Mouse (Mus musculus) CH12F3 (cell line): ENCODE measurements around the gene Rab5c.

Experiments used
- in situ Hi-C: fragments of 300-500 bp; cut with MboI; formaldehyde crosslinking; loops from 2 replicates; pipeline ENCODE4 v1.14.3; 2020; ENCODE audit warnings: low sequenced_read_pairs

The Rab5c gene

GRCm38 (mm10) chr11:100721776-100722492 lies 16.1 kb downstream of the Rab5c start:
- in situ Hi-C loops: no loop called here

- in situ Hi-C loops: no loop called here
Observed at GRCm38 (mm10) chr11:100721254-100721653, 16.8 kb downstream of the Rab5c start.

GRCm38 (mm10) chr11:100720345-100720744 lies 17.7 kb downstream of the Rab5c start:
- in situ Hi-C loops: no loop called here

- in situ Hi-C loops: no loop called here
Observed at GRCm38 (mm10) chr11:100719893-100720292, 18.1 kb downstream of the Rab5c start.

DNA sequence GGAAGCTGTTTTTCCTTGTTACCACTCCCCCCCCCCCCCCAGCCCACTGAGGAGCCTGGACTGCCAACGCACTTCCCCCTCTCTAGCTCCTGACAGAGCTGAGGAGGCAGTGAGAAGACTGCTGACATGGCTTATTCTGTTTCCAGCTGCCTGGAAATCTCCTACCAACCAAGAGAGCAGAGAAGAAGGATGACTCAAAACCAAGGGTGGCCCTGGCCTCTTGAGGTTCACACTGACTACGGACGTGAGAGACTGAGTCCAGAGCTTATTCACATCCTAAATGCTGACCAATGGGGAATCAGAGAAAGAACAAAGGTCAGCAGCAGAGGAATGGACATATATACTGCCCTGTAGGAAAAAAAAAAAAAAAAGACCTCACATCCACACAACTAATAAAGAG lies 18.7 kb downstream of the Rab5c start:
- in situ Hi-C loops: no loop called here

DNA sequence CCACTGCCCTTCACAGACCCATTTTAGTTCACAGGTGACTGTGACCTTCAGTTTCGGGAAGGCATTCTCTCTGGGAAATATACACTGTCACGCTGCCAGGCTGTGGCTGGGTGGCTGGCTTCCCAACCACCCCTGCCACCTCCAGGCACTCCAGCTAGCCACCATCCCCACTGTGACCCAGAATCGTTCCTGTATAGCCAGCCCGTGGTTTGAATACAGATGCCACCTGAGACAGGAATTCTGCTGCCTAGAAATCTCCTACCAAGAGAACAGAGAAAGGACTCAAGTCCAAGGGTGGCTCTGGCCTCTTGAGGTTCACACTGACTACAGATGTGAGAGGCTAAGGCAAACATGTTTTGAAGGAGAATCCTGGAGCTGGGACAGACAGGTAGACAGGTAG lies 19.1 kb downstream of the Rab5c start:
- in situ Hi-C loops: no loop called here

- in situ Hi-C loops: no loop called here
Observed at GRCm38 (mm10) chr11:100718462-100718861, 19.6 kb downstream of the Rab5c start.

DNA sequence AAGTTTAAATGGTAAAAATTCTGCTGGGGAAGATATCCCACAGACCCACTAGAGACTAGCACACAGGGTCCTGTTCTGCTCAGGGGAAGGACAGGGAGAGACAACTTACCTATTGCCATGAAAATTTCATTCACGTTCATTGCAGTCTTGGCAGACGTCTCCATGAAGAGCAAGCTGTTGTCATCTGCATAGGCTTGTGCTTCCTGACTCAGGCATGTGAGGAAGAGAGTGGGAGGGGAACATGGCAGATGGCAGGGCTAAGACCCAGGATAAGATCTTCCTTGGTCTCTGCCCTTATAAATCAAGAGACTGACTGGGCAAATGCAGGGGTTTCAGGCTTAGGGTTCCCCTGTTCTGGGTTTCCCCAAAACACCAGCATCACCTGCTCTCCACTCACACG lies 21.4 kb downstream of the Rab5c start:
- in situ Hi-C loops: no loop called here

GRCm38 (mm10) chr11:100714948-100715347 lies 23.1 kb downstream of the Rab5c start:
- in situ Hi-C loops: no loop called here

GRCm38 (mm10) chr11:100714534-100714915 lies 23.5 kb downstream of the Rab5c start:
- in situ Hi-C loops: no loop called here

DNA sequence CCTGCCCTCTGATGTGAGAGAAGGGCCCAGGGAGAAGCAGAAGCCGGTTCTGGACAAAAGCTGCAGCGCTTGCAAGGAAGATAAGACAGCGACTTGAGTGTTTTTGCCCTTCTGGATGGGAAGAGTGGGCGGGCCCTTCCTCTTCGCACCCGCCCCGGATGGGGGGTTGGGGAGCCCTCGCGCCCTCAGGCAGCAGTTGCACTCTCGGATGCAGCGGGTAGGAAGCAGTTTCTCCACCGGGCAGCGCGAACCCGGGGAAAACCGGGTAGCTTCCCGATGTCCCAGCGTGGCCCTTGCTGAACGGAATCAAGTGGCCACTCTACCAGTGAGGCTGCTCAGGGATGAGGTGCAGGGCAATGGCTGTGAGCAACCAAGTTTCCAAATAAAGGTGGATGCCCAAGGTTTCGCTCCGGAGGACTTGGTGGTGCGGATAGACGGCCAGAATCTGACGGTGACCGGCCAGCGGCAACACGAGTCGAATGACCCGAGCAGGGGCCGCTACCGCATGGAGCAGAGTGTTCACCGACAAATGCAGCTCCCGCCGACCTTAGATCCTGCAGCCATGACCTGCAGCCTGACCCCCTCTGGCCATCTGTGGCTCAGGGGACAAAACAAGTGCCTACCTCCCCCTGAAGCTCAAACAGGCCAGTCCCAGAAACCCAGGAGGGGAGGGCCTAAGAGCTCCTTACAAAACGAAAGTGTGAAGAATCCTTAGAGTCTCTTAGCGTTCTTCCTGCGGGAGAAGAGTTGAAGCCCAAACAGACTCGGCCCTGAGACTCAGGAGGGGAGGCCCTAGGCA lies 24.1 kb downstream of the Rab5c start, which contains the start of gene Hspb9:
Gene Hspb9, plus strand, starts transcription at position 116 of the 799 bp plus-strand sequence.
- in situ Hi-C loops: no loop called here

DNA sequence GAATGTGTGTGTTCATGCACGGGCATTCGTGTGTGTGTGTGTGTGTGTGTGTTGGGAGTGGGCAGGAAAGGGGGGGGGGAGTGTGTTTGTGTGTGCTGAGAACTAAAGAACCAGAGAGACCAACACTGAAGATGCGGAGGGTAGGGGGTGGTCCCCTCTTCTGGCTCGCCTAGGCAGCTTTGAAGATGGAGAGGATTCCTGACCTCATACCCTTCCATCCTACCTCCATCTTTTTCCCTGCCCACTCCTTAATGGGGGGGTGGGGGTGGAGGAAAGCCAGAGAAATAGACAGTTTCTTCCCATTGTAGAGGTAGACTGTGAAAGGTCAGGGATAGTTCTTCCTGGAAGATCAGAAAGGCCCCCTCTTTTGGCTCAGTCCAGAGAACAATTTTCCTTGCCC lies 24.8 kb downstream of the Rab5c start:
- in situ Hi-C loops: no loop called here

DNA sequence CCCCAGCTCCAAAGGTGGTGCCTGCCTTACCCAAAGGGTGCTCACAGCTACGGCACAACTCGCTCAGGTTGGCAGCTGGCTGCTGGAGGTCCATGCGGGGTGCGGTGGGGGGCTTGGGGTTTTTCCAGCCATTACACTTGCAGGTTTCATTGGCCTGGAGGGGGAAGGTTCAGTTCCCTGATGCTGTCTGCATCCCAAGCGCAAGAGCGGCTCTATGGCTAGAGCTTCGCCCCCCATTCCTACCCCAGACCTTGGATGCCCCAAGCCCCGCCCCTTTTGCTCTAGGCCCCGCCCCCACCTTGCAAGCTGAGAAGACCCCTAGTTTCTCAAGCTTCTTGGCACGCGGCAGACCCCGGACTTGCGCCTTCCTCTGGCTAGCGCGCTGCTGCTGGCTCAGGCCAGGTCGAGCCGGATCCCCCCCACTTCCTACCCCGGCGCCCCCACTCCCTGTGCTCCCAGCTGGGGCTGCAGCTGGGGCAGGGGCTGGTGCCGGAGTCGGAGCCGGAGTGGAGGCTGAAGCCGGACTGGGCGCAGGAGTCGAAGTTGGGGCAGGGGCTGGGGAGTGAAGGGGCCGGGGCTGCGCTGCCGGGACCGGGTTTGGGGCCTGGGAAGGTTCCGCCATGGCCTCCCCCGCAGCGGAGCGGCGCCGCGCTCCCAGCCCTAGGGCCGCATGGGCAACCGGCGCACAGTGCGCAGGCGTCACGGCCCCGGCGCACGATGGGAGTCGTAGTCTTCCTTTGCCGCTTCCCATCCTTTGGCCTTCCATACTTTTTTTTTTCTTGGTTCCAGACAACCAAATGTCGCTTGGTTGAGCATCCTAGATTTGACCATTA lies 26.0 kb downstream of the Rab5c start, which contains the start of gene Kat2a:
Gene Kat2a, minus strand, starts transcription at position 683 of the 833 bp plus-strand sequence.
- in situ Hi-C loops: no loop called here

DNA sequence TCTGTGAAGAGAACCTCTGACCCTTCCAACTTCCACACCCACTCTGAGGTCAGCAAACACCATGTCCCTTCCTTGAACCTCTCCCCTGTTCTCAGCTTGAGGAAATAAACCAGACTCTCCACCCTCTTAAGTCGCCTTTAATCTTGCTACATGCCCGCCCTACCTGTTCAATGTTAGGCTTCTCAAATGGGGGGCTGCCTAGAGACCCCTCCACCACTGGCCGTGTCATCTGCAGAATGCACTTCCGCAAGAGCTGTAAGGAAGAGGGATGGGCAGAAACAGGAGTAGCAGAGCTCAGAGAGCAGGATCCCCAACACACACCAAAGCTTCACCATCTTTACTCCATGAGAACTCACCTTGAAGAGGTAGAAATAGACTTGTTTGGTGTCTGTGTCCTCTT lies 27.0 kb downstream of the Rab5c start:
- in situ Hi-C loops: no loop called here

DNA sequence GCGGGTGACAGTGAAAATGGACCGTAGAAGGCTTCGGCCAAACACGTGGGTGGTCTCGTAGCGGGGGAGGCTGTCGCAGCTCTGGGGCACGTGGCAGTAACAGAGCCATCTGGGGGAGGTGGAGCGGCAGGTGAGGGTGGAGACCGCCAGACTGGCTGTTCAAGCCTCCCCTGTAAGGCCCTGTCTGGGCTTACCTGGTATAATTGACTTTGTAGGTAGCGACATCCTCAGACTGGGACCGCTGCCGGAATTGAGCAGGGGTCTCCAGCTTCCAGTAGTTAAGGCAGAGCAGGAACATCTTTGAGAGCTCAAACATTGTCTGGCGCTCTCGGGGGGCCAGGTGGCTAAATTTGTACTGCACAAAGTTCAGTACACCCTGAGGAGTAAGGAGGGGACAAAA lies 27.5 kb downstream of the Rab5c start:
- in situ Hi-C loops: no loop called here

DNA sequence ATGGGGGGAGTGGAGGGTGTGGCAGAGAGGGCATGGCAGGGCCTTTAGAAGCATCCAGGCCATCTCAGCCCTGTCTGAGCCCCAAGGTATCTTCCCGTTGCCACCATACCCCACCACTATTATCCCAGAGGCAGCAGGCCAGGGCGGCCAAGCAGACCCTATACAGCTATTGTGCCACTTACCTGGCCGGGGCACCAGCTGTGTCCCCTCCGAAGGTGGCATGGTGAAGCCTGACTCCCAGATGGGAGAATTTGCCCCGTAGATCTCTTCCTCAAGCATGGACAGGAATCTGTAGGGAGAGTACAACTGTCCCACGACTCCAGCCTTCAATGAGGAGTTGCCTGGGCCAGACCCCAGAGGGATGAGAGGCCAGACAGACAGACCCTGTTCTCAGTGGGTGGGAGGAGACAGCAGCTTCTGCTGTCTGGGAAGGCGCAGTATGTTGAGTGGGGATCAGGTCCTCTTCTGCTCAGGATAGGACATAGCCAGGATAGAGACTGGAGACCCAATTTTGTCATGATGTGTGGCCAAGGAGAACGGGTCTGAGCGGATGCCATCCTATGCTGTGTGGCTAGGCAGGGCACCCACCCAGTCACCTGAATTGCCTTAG lies 28.7 kb downstream of the Rab5c start:
- in situ Hi-C loops: loop anchor here (10.0 kb wide), 1 partner anchor 215 kb away; no protein-coding TSS in a partner anchor

DNA sequence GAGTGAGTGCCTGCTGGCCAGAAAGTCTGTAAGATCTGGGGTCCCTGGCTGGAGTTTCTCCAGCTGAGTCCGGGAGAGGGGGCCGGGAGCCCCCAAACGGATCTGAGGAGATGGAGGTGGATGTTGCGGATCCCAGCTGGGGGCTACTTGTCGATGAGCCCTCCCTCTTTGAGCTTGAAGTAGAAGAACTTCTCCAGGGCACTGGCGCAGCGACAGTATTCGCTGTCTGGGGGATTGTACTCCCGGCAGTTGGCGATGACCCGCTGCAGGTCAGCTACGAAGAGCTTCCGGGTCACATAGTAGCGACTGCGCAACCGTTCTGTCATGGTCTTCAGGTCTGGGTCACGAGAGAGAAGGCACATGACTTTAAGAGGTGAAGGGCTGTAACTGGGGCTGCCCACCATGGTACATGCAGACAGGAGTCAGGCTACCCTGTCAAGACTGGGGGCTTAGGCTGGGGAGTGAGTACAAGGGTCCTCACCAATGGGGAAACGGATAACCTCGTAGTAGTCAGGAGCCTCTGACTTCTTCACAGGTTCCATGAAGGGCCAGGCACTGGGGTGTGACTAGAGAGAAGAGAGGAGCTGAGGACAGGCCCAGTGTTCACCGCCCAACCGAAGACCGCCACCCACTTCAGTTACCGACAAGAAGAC lies 32.8 kb downstream of the Rab5c start:
- in situ Hi-C loops: loop anchor here (10.0 kb wide), 1 partner anchor 210 kb away; no protein-coding TSS in a partner anchor

DNA sequence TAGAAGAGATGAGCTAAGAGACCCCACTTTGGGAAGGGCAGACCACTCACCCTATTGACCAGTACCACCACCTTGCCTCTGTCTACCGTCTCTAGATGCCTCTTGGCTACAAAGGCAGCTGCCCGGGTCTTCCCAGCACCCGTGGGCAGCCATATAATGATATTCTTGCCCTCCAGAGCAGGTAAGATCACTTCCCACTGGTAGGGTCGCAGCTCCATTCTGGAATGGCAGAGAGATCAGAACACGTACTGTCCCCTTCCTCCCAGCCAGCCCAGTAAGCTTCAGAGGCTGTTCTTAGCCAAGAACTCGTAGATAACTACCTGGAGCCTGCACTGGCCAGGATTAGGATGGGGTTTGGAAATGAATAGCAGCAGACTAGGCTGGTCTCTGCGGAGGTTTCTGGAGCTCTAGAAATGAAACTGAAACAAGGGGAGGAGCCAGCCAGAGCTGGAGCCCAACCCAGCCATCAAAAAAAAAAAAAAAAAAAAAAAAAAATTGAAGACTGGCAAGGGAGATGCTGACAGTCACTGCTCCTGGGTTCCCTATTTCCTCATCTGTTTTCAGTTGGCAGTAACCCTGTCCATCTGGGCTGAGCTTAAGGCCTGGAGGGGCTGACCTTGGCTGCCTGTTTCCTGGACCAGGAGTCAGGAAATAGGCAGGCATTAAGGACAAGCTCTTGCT lies 34.0 kb downstream of the Rab5c start, which contains the start of gene Dhx58:
Gene Dhx58, minus strand, starts transcription at position 421 of the 681 bp plus-strand sequence.
- in situ Hi-C loops: loop anchor here (10.0 kb wide), 1 partner anchor 209 kb away; no protein-coding TSS in a partner anchor

GRCm38 (mm10) chr11:100703366-100703765 lies 34.6 kb downstream of the Rab5c start:
- in situ Hi-C loops: loop anchor here (10.0 kb wide), 1 partner anchor 209 kb away; no protein-coding TSS in a partner anchor
